Mouse (Mus musculus) testis, postnatal 14 days (tissue): ENCODE results near the gene Mical1.

ENCODE experiments used
- DNase-seq: peaks from one replicate; pipeline ENCODE4 v3.0.0; 2021; ENCODE audit warnings: low spot score

Gene Mical1

DNA sequence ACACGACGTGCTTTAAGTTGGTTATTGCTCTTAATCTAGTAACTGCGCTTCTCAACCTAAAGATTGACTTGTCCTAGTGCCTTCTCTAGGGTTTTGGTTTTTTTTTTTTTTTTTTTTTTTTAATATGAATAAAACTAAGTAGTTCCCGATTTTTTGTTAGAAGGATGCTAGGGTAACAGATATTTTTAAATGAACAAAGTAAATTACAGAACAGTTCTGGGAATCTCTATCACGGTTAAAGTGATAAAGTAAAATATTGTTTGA lies 44.2 kb downstream of the Mical1 start:
- no peak for DNase-seq

DNA sequence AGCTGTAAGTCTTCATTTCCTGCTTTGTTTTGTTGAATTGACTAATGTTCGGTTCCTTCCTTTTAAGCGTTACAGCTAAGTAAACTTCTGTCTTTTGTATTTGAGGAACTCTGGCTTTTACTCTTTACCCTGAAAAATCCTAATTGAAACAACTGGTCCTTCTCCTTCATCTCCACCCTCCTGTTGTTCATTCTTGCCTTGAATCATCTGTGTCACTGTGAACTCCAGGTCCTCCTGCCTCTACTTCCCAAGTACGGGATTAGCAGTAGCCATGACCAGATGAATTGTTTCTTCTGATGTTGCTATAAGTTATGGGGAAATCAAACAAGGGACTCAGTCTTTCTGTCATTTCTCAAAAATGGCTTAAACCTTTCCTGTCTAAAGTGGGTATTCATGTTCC lies 47.3 kb downstream of the Mical1 start:
- DNase-seq = no peak

DNA sequence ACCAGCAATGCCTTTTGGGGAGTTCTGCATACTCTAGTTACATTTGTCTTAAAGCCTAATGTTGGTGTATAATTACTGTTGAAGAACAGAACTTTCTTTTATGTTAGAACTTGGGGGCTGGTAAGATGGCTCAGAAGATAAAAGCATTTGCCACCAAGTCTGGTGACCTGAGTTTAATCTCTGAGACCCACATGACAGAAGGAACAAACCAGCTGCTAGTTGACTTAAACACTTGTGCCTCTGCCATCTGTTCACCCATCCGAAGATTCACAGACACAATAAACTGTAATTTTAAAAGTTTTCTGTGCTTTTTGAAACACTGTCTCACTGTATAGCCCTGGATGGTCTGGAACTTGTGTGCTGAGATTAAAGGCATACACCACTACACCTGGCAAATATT lies 49.6 kb downstream of the Mical1 start:
- DNase-seq = no peak

DNA sequence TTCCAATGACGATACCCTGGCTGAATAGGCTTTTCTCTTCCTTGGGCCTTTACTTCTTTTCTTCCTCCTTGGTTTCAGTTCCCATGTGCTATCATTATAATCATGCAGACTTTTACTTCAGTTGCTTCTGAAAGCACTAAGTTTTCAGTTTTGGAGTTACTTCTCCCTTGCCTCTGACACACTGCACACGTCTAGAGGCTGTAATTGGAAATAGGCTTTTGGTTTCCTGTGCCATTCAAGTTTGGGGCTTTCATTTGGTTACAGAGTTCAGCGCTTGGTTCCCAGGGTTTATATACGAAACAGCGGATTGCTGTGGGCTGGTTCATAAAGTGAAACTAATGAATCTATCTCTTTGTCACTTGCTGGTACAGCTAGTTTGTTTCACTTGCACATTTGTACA lies 53.9 kb downstream of the Mical1 start:
- DNase-seq = no peak

DNA sequence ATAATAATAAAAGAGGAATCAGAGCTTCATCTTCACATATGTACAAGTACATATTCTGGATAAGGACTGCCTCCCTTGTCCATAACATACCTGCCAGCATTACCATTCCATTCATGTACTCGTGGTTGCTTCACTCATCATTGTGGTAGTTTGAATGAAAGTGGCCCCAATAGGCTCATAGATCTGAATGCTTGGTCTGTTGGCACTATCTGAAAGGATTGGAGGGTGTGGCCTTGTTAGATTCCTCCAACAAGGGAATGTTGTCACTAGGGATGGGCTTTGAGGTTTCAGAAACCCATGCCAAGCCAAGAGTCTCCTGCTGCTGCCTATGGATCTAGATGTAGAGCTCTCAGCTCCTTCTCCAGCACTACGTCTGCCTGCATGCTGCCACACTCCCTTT lies 59.9 kb downstream of the Mical1 start:
- no peak for DNase-seq
